Mouse (Mus musculus) lung, adult 2 months (tissue): ENCODE measurements around the gene Itgb2.

ENCODE experiments used
- CTCF ChIP-seq: fragments of 200-500 bp; IDR thresholded peaks from 2 replicates; pipeline ENCODE4 v1.5.1; 2011; ENCODE audit warnings: mild to moderate bottlenecking, low read length, control low read depth; ENCODE audit not compliant: insufficient read depth
- POLR2A ChIP-seq: fragments of 200-500 bp; IDR thresholded peaks from 2 replicates; pipeline ENCODE4 v1.6.1; 2011; ENCODE audit warnings: low read depth, mild to moderate bottlenecking, control low read depth, low read length, borderline replicate concordance; ENCODE audit errors: extremely low read depth

- TF ChIP-seq CTCF (no peak), POLR2A (no peak)
Measured at GRCm38 (mm10) chr10:77573162-77573561, 43.1 kb downstream of the Itgb2 start.
